Mouse (Mus musculus) CH12.LX (cell line): Measurements from ENCODE around the gene Sytl5. TPM values are rescaled to one million over a fixed set of nuclear protein-coding genes. Genes with fewer than 3 reads are reported as not detected.

Experiments used
- DNase-seq: peaks from one replicate; pipeline ENCODE4 v3.0.0-alpha.2; 2013; ENCODE audit errors: extremely low read depth
- H3K27ac ChIP-seq: 2 replicates; pipeline ENCODE4 v1.5.1; 2012; ENCODE audit warnings: low read depth, mild to moderate bottlenecking, control low read depth, moderate library complexity; ENCODE audit not compliant: insufficient read depth
- H3K27me3 ChIP-seq: replicated peaks from 2 replicates; pipeline ENCODE3; 2012; ENCODE audit warnings: inconsistent platforms
- H3K36me3 ChIP-seq, 2 experiments: replicated peaks in 1 of 2; 2 replicates each; pipeline versions ENCODE3 to v1.6.1; 2012; ENCODE audit warnings: inconsistent platforms in 1 of 2, low read length in 1 of 2, mild to moderate bottlenecking in 1 of 2, mixed read lengths in 1 of 2, moderate library complexity in 1 of 2; ENCODE audit not compliant: control insufficient read depth in 1 of 2, insufficient read depth in 1 of 2
- H3K4me1 ChIP-seq, 2 experiments: 2 replicates each; pipeline ENCODE4 v1.6.1; 2012; ENCODE audit warnings: inconsistent platforms in 1 of 2, moderate library complexity in 1 of 2; ENCODE audit not compliant: insufficient read depth in 2 of 2, control insufficient read depth in 1 of 2
- H3K4me2 ChIP-seq: 2 replicates; pipeline ENCODE4 v1.6.1; 2012; ENCODE audit warnings: low read depth, mild to moderate bottlenecking, control low read depth; ENCODE audit not compliant: poor library complexity, insufficient read depth, severe bottlenecking
- H3K4me3 ChIP-seq, 3 experiments: fragments of 150-350 bp in 1 of 3; sonication (generic) in 1 of 3; replicated peaks in 1 of 3; 2 replicates each; pipeline versions ENCODE3 to v1.5.1; 2011 to 2012; ENCODE audit warnings: low read depth in 2 of 3, low read length in 2 of 3, mild to moderate bottlenecking in 2 of 3, moderate library complexity in 2 of 3, control low read depth in 1 of 3, improper control_type of control experiment in 1 of 3, inconsistent platforms in 1 of 3, mixed read lengths in 1 of 3; ENCODE audit not compliant: poor library complexity in 1 of 3
- H3K79me2 ChIP-seq: replicated peaks from 2 replicates; pipeline ENCODE4 v1.6.1; 2012; ENCODE audit warnings: mild to moderate bottlenecking, moderate library complexity; ENCODE audit not compliant: control insufficient read depth, poor library complexity, insufficient read depth, severe bottlenecking; ENCODE audit errors: extremely low read depth
- H3K9ac ChIP-seq: 2 replicates; pipeline ENCODE4 v1.6.1; 2012; ENCODE audit warnings: low read depth, mild to moderate bottlenecking, control low read depth, moderate library complexity; ENCODE audit not compliant: insufficient read depth
- H3K9me3 ChIP-seq: replicated peaks from 2 replicates; pipeline ENCODE3; 2012; ENCODE audit warnings: low read length, inconsistent platforms, mixed read lengths
- ELF1 ChIP-seq: IDR thresholded peaks from 2 replicates; pipeline ENCODE4 v1.6.1; 2014; ENCODE audit warnings: low read depth, mild to moderate bottlenecking, inconsistent platforms, low read length, improper control_type of control experiment
- ETS1 ChIP-seq: conservative IDR thresholded peaks from 2 replicates; pipeline ENCODE4 v1.6.1; 2012; ENCODE audit warnings: low read depth, mild to moderate bottlenecking, inconsistent platforms, low read length, improper control_type of control experiment, moderate library complexity
- GABPA ChIP-seq: IDR thresholded peaks from 2 replicates; pipeline ENCODE4 v1.6.1; 2012; ENCODE audit warnings: low read depth, low read length, improper control_type of control experiment, inconsistent platforms; ENCODE audit not compliant: insufficient replicate concordance
- IRF4 ChIP-seq: IDR thresholded peaks from 2 replicates; pipeline ENCODE4 v1.6.1; 2014; ENCODE audit warnings: low read depth, mild to moderate bottlenecking, inconsistent platforms, low read length, improper control_type of control experiment
- JUN ChIP-seq: IDR thresholded peaks from 2 replicates; pipeline ENCODE4 v1.6.1; 2011; ENCODE audit warnings: low read depth, mild to moderate bottlenecking, low read length, improper control_type of control experiment, moderate library complexity; ENCODE audit not compliant: insufficient read depth
- MAX ChIP-seq: IDR thresholded peaks from 2 replicates; pipeline ENCODE4 v1.6.1; 2011; ENCODE audit warnings: low read length, improper control_type of control experiment
- MAZ ChIP-seq: IDR thresholded peaks from 2 replicates; pipeline ENCODE4 v1.6.1; 2012; ENCODE audit warnings: low read depth, mild to moderate bottlenecking, inconsistent platforms, low read length, improper control_type of control experiment, moderate library complexity
- MEF2A ChIP-seq: IDR thresholded peaks from 2 replicates; pipeline ENCODE4 v1.6.1; 2014; ENCODE audit warnings: low read depth, mild to moderate bottlenecking, inconsistent platforms, low read length, improper control_type of control experiment, borderline replicate concordance
- MYC ChIP-seq: IDR thresholded peaks from 2 replicates; pipeline ENCODE4 v1.6.1; 2011; ENCODE audit warnings: low read depth, mild to moderate bottlenecking, improper control_type of control experiment, low read length
- NELFE ChIP-seq: IDR thresholded peaks from 2 replicates; pipeline ENCODE4 v1.6.1; 2011; ENCODE audit warnings: low read depth, low read length, improper control_type of control experiment
- NRF1 ChIP-seq: IDR thresholded peaks from 2 replicates; pipeline ENCODE4 v1.6.1; 2014; ENCODE audit warnings: low read depth, mild to moderate bottlenecking, inconsistent platforms, low read length, improper control_type of control experiment, moderate library complexity
- POLR2A ChIP-seq: IDR thresholded peaks from 2 replicates; pipeline ENCODE4 v1.6.1; 2011; ENCODE audit warnings: low read depth, mild to moderate bottlenecking, improper control_type of control experiment, low read length
- POLR2AphosphoS2 ChIP-seq: IDR thresholded peaks from 2 replicates; pipeline ENCODE4 v1.6.1; 2011; ENCODE audit warnings: low read depth, low read length, improper control_type of control experiment
- SIN3A ChIP-seq: IDR thresholded peaks from 2 replicates; pipeline ENCODE4 v1.6.1; 2012; ENCODE audit warnings: low read length, improper control_type of control experiment, inconsistent platforms
- SMC3 ChIP-seq: IDR thresholded peaks from 2 replicates; pipeline ENCODE4 v1.6.1; 2011; ENCODE audit warnings: low read depth, low read length, improper control_type of control experiment
- TBP ChIP-seq: conservative IDR thresholded peaks from 2 replicates; pipeline ENCODE4 v1.6.1; 2011; ENCODE audit warnings: low read depth, low read length, improper control_type of control experiment
- TCF12 ChIP-seq: IDR thresholded peaks from 2 replicates; pipeline ENCODE4 v1.6.1; 2014; ENCODE audit warnings: low read depth, mild to moderate bottlenecking, inconsistent platforms, low read length, improper control_type of control experiment
- UBTF ChIP-seq: IDR thresholded peaks from 2 replicates; pipeline ENCODE4 v1.6.1; 2012; ENCODE audit warnings: low read depth, mild to moderate bottlenecking, inconsistent platforms, low read length, improper control_type of control experiment, moderate library complexity
- USF2 ChIP-seq: conservative IDR thresholded peaks from 2 replicates; pipeline ENCODE4 v1.6.1; 2011; ENCODE audit warnings: low read depth, low read length, improper control_type of control experiment
- ZKSCAN1 ChIP-seq: IDR thresholded peaks from 2 replicates; pipeline ENCODE4 v1.6.1; 2012; ENCODE audit warnings: low read depth, inconsistent platforms, low read length, improper control_type of control experiment, borderline replicate concordance
- ZMIZ1 ChIP-seq: IDR thresholded peaks from 2 replicates; pipeline ENCODE4 v1.6.1; 2012; ENCODE audit warnings: low read depth, mild to moderate bottlenecking, inconsistent platforms, low read length, improper control_type of control experiment
- dilution Hi-C: fragments of 300-500 bp; cut with MboI; formaldehyde crosslinking; loops from 2 replicates; pipeline ENCODE4 v1.14.3; 2020; ENCODE audit warnings: low sequenced_read_pairs; ENCODE audit not compliant: extremely low pct_unique_long_range_greater_than_20kb, extremely low pct_ligation_motif_present
- in situ Hi-C: fragments of 300-500 bp; cut with MboI; formaldehyde crosslinking; loops from 3 replicates; pipeline ENCODE4 v1.14.3; 2019; ENCODE audit warnings: low sequenced_read_pairs, low pct_ligation_motif_present, low pct_unique_long_range_greater_than_20kb, mixed read lengths
- polyA plus RNA-seq: library from polyadenylated mRNA; unstranded; fragments of >175 nt; gene quantifications from 2 replicates; pipeline ENCODE4 v1.2.1, GENCODE M21; 2012; ENCODE audit warnings: low read depth; ENCODE audit not compliant: insufficient read length
- total RNA-seq, 2 experiments: library from RNA; depleted of rRNA; stranded (reverse); fragments of 300-350 nt in 1 of 2; fragments of >200 nt in 1 of 2; gene quantifications; 2 replicates each; pipeline ENCODE4 v1.2.3; 2012 to 2014

Sytl5 gene
- total and polyA plus RNA-seq, 3 experiments: 0.10 to 0.13 TPM; not detected in 1

GRCm38 (mm10) chrX:9849403-9849802, 36.0 kb upstream of the Sytl5 start, which contains the start of gene H2al3:
H2al3 (plus strand) TSS chrX:9849703.
- no peaks in the 10 kb centered on the region for H3K4me1 ChIP-seq
- H3K36me3 ChIP-seq: no peaks in the 10 kb centered on the region
- no peaks in the 10 kb centered on the region for H3K79me2 ChIP-seq
- no peak within 1 kb of the TSS for H3K4me3 ChIP-seq
- no peak for DNase-seq
- no peaks in the 10 kb centered on the region for H3K27me3 ChIP-seq
- dilution Hi-C loops: no loop called here
- no peak within 1 kb of the TSS for H3K9ac ChIP-seq
- no peak within 1 kb of the TSS for H3K27ac ChIP-seq
- H3K4me2 ChIP-seq: no peak within 1 kb of the TSS
- in situ Hi-C loops: no loop called here
- TF ChIP-seq TCF12: no peak
- no peak for TF ChIP-seq TBP
- no peaks in the 10 kb centered on the region for H3K9me3 ChIP-seq

DNA sequence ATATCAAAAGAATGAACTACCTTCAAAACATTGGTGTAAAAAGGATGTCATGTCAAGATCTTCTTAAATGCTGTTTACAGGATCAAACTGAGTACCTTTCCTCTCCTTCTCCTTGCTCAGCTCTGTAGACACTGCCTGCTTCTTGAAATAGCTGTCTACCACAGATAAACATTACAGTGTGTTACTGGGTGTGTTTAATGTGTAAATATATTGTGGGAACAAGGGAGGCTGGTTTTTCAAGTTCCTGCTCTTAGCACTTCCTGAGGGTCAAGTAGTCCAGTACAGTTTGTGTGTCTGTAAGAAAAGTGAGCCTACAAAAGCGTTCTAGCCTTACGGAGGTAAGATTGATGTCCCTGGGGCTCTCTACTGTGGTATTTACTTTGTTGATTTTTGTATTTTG, 23.6 kb upstream of the Sytl5 start:
- Histone ChIP-seq H3K79me2 (no peaks in the 10 kb centered on the region), H3K9me3 (no peaks in the 10 kb centered on the region), H3K27me3 (no peaks in the 10 kb centered on the region), H3K9ac (no peak overlapping the region), H3K4me3 (no peak overlapping the region), H3K36me3 (no peaks in the 10 kb centered on the region), H3K27ac (no peak overlapping the region), H3K4me2 (no peak overlapping the region), H3K4me1 (no peaks in the 10 kb centered on the region)
- DNase-seq: no peak
- TF ChIP-seq POLR2AphosphoS2: no peak
- TF ChIP-seq SIN3A: no peak
- TF ChIP-seq ETS1: no peak
- TF ChIP-seq MYC: no peak
- TF ChIP-seq IRF4: no peak
- TF ChIP-seq MAZ: no peak
- TF ChIP-seq UBTF: no peak
- no peak for TF ChIP-seq SMC3
- TF ChIP-seq TBP: no peak
- TF ChIP-seq NRF1: no peak
- TF ChIP-seq JUN: no peak
- no peak for TF ChIP-seq USF2
- TF ChIP-seq NELFE: no peak
- in situ Hi-C loops: no loop called here
- dilution Hi-C loops: no loop called here

DNA sequence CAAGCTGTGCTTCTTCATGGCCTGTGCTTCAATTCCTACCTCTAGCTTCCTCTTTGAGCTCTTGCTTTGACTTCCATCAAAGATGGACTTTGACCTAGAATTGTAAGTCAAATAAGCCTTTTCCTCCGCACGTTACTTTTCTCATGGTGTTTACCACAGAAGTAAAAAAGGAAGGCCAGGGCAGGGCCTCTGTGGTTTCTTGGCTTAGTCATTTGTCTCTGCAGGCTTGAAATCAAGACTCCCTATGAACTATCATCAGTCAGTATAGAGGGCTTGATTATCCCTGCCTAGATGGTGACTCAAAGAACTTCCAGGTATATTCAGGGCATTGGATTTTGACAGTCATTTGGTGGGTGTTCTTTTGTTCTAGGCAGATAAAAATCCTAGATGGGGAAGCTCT, 9.9 kb upstream of the Sytl5 start:
- in situ Hi-C loops (no loop called here), dilution Hi-C loops (no loop called here)
- no peak for TF ChIP-seq POLR2A
- no peak for TF ChIP-seq TBP
- TF ChIP-seq ZMIZ1: no peak
- no peak for TF ChIP-seq NELFE
- TF ChIP-seq MEF2A: no peak
- no peak for TF ChIP-seq GABPA
- no peak for TF ChIP-seq MAX
- TF ChIP-seq ZKSCAN1: no peak
- TF ChIP-seq ELF1: no peak
- H3K27me3 ChIP-seq: no peaks in the 10 kb centered on the region
- DNase-seq: peak; percentile 6
- no peaks in the 10 kb centered on the region for H3K36me3 ChIP-seq
- H3K4me2 ChIP-seq: no peak overlapping the region
- H3K9me3 ChIP-seq: no peaks in the 10 kb centered on the region
- H3K9ac ChIP-seq: no peak overlapping the region
- H3K4me1 ChIP-seq: no peaks in the 10 kb centered on the region
- no peak overlapping the region for H3K27ac ChIP-seq
- no peaks in the 10 kb centered on the region for H3K79me2 ChIP-seq
- no peak overlapping the region for H3K4me3 ChIP-seq
